Mouse (Mus musculus) 416B (cell line): ENCODE data around the gene Aox4.

Experiments used
- DNase-seq: peaks from one replicate; pipeline ENCODE4 v3.0.0; 2011; ENCODE audit warnings: low read depth

Aox4 gene

DNA sequence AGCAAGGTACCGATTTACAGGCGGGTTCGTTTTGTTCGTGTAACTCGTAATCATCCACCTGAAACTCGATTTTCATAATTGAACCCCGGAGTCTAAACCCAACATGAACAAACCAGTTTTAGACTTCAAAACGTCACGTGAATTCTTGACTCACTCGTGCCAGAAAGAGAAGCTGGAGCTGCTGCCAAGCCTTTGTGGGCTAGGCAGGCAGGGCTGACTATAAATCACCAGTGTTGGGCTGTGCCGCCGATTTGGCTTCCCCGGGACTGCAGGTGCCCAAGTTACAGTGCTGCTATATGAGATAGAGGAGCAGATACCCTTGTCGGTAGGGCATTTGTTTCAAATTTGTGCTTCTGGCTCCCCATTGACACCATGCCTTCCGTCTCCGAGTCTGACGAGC, at the start of gene Aox4:
Aox4 (plus strand) TSS at position 195 of the 400 bp plus-strand sequence.
- DNase-seq, result no peak

DNA sequence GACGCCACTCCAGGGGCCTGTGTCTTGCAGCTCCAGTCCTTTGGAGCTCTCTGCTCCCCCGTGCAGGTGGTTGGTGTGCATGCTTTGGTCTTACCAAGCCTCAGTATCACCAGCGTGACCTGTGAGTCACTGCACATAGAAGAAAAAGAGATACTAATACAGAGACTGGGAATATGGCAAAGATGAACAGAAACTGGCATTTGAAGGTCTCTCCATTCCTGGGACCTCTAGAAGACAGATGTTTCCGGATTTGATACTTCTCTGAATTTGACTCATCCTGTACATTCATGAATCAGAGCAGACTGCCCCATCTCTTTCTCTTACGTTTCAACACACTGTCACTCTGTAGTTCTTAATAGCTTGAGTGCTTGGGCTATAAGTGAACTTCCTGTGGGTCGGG, 40.3 kb upstream of the Aox4 start:
- DNase-seq, result no peak

- DNase-seq, result no peak
Measured at GRCm38 (mm10) chr1:58188514-58189175, 21.6 kb upstream of the Aox4 start.

- DNase-seq, result no peak
Measured at GRCm38 (mm10) chr1:58194317-58194716, 15.9 kb upstream of the Aox4 start.

GRCm38 (mm10) chr1:58194988-58195387, 15.2 kb upstream of the Aox4 start:
- DNase-seq, result peak; percentile 12

- peak; percentile 2 for DNase-seq
Measured at GRCm38 (mm10) chr1:58195541-58195940, 14.7 kb upstream of the Aox4 start.

GRCm38 (mm10) chr1:58197023-58197422, 13.2 kb upstream of the Aox4 start:
- DNase-seq, result no peak

- no peak for DNase-seq
Measured at GRCm38 (mm10) chr1:58198386-58198785, 11.8 kb upstream of the Aox4 start.

GRCm38 (mm10) chr1:58212805-58213204, 2.6 kb downstream of the Aox4 start:
- no peak for DNase-seq

- DNase-seq, result no peak
Measured at GRCm38 (mm10) chr1:58213838-58214237, 3.6 kb downstream of the Aox4 start.

GRCm38 (mm10) chr1:58215353-58215752, 5.2 kb downstream of the Aox4 start:
- peak; percentile 61 for DNase-seq

GRCm38 (mm10) chr1:58215956-58216532, 5.8 kb downstream of the Aox4 start:
- DNase-seq, result no peak

DNA sequence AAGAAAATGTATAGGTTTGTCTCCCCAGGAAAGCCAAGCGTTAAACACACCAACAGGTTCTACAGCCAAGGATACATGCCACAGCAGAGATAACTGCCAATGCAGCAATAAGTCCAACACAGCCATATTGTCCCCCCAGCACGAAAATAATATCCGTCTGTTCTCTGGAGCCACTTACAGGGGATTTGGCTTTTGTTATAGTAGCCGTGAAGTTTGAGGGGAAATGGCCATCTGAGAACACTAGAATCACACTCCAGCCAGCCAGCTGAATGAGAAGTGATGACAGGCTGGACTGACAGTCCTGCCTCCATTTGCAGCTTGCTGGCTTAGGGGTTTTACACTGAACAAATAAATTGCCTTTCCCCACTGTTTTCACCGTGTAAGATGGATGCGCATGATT, 10.9 kb downstream of the Aox4 start:
- no peak for DNase-seq

DNA sequence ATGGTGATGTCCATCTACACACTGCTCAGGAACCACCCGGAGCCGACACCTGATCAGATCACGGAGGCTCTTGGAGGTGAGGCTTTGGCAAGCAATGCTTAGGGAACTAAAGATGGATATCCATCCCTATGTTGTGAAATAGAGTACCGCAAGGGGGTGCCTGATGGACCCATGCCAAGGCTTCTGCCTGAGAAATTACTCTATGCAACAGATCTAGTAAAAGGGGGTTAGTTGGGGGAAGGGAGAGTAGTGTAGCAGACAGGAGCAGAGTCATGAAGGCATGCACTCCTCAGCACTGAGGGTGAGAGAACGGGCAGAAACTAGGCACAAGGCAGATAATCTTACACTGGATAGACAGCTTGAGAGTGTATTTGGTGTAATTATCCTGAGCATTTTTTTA, 11.7 kb downstream of the Aox4 start:
- DNase-seq, result no peak

- DNase-seq, result no peak
Measured at GRCm38 (mm10) chr1:58228086-58228485, 17.9 kb downstream of the Aox4 start.

GRCm38 (mm10) chr1:58228916-58229315, 18.7 kb downstream of the Aox4 start:
- DNase-seq, result no peak

DNA sequence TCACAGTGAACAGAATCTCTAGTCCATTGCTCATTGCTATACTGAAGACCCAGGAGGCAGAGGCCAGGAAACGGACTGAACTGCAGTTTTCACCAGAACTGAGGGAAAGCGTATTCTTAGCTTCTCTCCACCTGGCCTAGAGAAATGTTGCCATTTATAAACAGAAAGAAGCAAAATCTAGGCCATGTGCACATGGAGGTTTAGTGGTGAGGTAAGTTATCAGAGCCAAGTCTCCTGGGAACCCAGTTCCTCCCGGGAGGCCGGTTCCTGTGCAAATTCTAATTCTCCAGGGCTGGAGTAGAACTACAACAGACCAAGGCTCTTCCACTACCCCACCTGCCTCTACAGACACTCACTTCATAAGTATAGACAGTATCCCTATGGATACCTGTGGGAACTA, 19.6 kb downstream of the Aox4 start:
- no peak for DNase-seq

GRCm38 (mm10) chr1:58230542-58230941, 20.3 kb downstream of the Aox4 start:
- no peak for DNase-seq

DNA sequence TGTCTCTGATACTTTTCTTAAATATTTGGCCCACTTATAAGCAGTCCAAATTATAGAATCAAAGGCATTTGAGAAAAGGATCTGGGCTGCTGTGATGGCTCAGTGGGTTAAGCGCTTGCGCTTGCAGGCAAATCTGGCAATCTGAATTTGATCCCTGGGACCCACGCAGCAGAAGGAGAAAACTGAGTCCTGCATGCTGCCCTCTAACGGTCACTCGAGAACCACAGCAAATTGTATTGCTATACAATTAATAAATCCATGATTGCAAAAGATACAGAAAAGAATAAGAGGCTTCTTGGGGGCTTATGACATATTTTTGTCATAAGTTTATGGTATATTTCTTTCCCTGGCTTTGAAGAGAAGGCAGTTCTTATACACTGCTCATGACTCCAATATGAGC, 25.2 kb downstream of the Aox4 start:
- DNase-seq, result peak; percentile 8

- no peak for DNase-seq
Measured at GRCm38 (mm10) chr1:58237527-58238299, 27.5 kb downstream of the Aox4 start.

DNA sequence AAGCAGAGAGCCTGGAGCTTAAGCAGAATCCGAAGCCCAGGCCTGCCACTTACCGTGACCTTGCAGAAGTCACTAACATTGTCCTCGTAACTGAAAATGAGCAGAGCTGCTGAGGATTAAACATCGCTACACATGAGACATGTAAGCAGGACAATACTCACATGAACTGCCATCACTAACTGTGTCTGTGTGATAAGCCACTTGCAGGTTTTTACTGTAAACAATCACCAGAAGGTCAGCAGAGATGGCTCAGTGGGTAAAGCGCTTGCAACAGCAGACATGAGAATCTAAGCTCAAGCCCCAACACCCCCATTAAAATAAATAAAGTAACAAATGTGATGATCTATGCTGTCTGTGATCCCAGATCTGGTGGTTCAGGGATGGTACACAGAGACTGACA, 28.2 kb downstream of the Aox4 start:
- no peak for DNase-seq

DNA sequence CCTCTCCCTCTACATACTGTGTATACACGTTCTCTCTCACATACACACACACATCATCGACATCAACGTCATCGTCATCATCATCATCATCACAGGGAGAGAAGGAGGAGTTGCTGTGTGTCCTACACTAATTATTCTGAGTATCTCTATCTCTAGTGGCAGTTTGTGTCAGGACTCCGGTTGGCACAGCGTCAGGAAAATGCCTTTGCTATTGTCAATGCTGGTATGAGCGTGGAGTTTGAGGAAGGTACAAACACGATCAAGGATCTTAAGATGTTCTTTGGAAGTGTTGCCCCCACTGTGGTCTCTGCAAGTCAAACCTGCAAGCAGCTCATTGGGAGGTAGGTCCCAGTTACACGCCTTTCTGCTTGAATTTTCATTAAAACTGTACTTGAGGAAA, 28.8 kb downstream of the Aox4 start:
- DNase-seq, result no peak

DNA sequence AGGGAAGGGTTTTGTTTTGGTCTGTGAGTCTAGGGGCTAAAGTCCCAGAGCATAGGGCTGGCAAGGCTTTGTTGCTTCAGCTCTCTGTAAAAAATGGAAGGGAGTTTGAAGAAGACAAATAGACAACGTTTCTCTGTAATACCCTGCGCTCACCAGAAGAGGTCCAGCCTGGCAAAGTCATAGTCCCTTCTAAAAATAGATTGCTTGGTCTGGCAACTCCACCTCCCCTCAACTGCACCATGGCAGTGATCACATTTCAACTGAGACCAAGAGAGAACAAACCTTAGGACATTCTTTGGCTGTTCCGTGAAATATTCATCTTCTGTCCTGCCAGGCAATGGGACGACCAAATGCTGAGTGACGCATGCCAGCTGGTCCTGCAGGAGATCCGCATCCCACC, 30.1 kb downstream of the Aox4 start:
- peak; percentile 29 for DNase-seq
